Mouse (Mus musculus): ENCODE data around the gene Caskin2. TPM values are rescaled to one million over a fixed set of nuclear protein-coding genes. Genes with fewer than 3 reads are reported as not detected.
A peak's percentile ranks its signal among the peaks of the same experiment; 100 is the strongest.

Caskin2 gene
- polyA plus RNA-seq, 1 experiment = not detected

- Histone ChIP-seq H3K4me1 (ENCODE audit: control insufficient read depth, insufficient read depth, low read length) (peaks cover 44% of the 10 kb centered on the region), H3K4me3 (ENCODE audit: insufficient read depth, low read depth, low read length) (no peak overlapping the region), H3K27ac (ENCODE audit: insufficient read depth, low read depth, low read length) (no peak overlapping the region)
- 92% methylated on average over 17 of the region's 17 CpGs for WGBS
- no peak for TF ChIP-seq CTCF (IDR thresholded peaks at IDR 0.05; ENCODE audit: insufficient read depth, low read depth, low read length)
- TF ChIP-seq POLR2A (IDR thresholded peaks at IDR 0.05; ENCODE audit: insufficient read depth, low read depth, low read length) = no peak
These were observed 35.7 kb downstream of the Caskin2 start for GRCm38 (mm10) chr11:115777487-115778335.

GRCm38 (mm10) chr11:115776954-115777353 is 36.5 kb downstream of the Caskin2 start:
- 76% methylated on average over 9 of the region's 9 CpGs for whole genome bisulfite sequencing
- TF ChIP-seq POLR2A (IDR thresholded peaks at IDR 0.05; ENCODE audit: insufficient read depth, low read depth, low read length) = no peak
- no peak for TF ChIP-seq CTCF (IDR thresholded peaks at IDR 0.05; ENCODE audit: insufficient read depth, low read depth, low read length)
- Histone ChIP-seq H3K4me3 (ENCODE audit: insufficient read depth, low read depth, low read length) (no peak overlapping the region), H3K27ac (ENCODE audit: insufficient read depth, low read depth, low read length) (no peak overlapping the region), H3K4me1 (ENCODE audit: control insufficient read depth, insufficient read depth, low read length) (peaks cover 41% of the 10 kb centered on the region)

GRCm38 (mm10) chr11:115775821-115776665 is 37.4 kb downstream of the Caskin2 start:
- 63% methylated on average over 18 of the region's 18 CpGs for WGBS
- TF ChIP-seq CTCF (IDR thresholded peaks at IDR 0.05; ENCODE audit: insufficient read depth, low read depth, low read length) (no peak), POLR2A (IDR thresholded peaks at IDR 0.05; ENCODE audit: insufficient read depth, low read depth, low read length) (no peak)
- Histone ChIP-seq H3K4me3 (ENCODE audit: insufficient read depth, low read depth, low read length) (no peak overlapping the region), H3K4me1 (ENCODE audit: control insufficient read depth, insufficient read depth, low read length) (peaks cover 34% of the 10 kb centered on the region), H3K27ac (ENCODE audit: insufficient read depth, low read depth, low read length) (no peak overlapping the region)

- no peak overlapping the region for H3K4me3 ChIP-seq (ENCODE audit: insufficient read depth, low read depth, low read length)
- no peak for TF ChIP-seq CTCF (IDR thresholded peaks at IDR 0.05; ENCODE audit: insufficient read depth, low read depth, low read length)
- TF ChIP-seq POLR2A (IDR thresholded peaks at IDR 0.05; ENCODE audit: insufficient read depth, low read depth, low read length) = no peak
- peaks cover 27% of the 10 kb centered on the region for H3K4me1 ChIP-seq (ENCODE audit: control insufficient read depth, insufficient read depth, low read length)
- no peak overlapping the region for H3K27ac ChIP-seq (ENCODE audit: insufficient read depth, low read depth, low read length)
- WGBS = 87% methylated on average over 4 of the region's 4 CpGs
These were observed 38.8 kb downstream of the Caskin2 start for GRCm38 (mm10) chr11:115774653-115775052.

- Histone ChIP-seq H3K27ac (ENCODE audit: insufficient read depth, low read depth, low read length) (no peak overlapping the region), H3K4me3 (ENCODE audit: insufficient read depth, low read depth, low read length) (no peak overlapping the region), H3K4me1 (ENCODE audit: control insufficient read depth, insufficient read depth, low read length) (peaks cover 8% of the 10 kb centered on the region)
- WGBS = 82% methylated on average over 3 of the region's 3 CpGs
- no peak for TF ChIP-seq CTCF (IDR thresholded peaks at IDR 0.05; ENCODE audit: insufficient read depth, low read depth, low read length)
- TF ChIP-seq POLR2A (IDR thresholded peaks at IDR 0.05; ENCODE audit: insufficient read depth, low read depth, low read length) = no peak
These were observed 44.5 kb downstream of the Caskin2 start for GRCm38 (mm10) chr11:115768896-115769295.

GRCm38 (mm10) chr11:115766981-115767380 is 46.5 kb downstream of the Caskin2 start:
- TF ChIP-seq POLR2A (IDR thresholded peaks at IDR 0.05; ENCODE audit: insufficient read depth, low read depth, low read length) (no peak), CTCF (IDR thresholded peaks at IDR 0.05; ENCODE audit: insufficient read depth, low read depth, low read length) (no peak)
- H3K4me3 ChIP-seq (ENCODE audit: insufficient read depth, low read depth, low read length) = no peak overlapping the region

GRCm38 (mm10) chr11:115766356-115766943 is 47.0 kb downstream of the Caskin2 start:
- no peak for TF ChIP-seq POLR2A (IDR thresholded peaks at IDR 0.05; ENCODE audit: insufficient read depth, low read depth, low read length)
- no peak for TF ChIP-seq CTCF (IDR thresholded peaks at IDR 0.05; ENCODE audit: insufficient read depth, low read depth, low read length)
- no peak overlapping the region for H3K27ac ChIP-seq (ENCODE audit: insufficient read depth, low read depth, low read length)
- peaks cover 8% of the 10 kb centered on the region for H3K4me1 ChIP-seq (ENCODE audit: control insufficient read depth, insufficient read depth, low read length)
- WGBS = 37% methylated on average over 13 of the region's 13 CpGs
- H3K4me3 ChIP-seq (ENCODE audit: insufficient read depth, low read depth, low read length) = peak overlapping the region; percentile 86

More at GRCm38 (mm10) chr11:115766981-115767380, 46.5 kb downstream of the Caskin2 start:
- WGBS = 69% methylated on average over 8 of the region's 8 CpGs
- peaks cover 8% of the 10 kb centered on the region for H3K4me1 ChIP-seq (ENCODE audit: control insufficient read depth, insufficient read depth, low read length)
- no peak overlapping the region for H3K27ac ChIP-seq (ENCODE audit: insufficient read depth, low read depth, low read length)

- under 1% methylated on average over 34 of the region's 34 CpGs for WGBS
- Histone ChIP-seq H3K4me3 (ENCODE audit: insufficient read depth, low read depth, low read length) (peak overlapping the region; percentile 86), H3K4me1 (ENCODE audit: control insufficient read depth, insufficient read depth, low read length) (peaks cover 8% of the 10 kb centered on the region), H3K27ac (ENCODE audit: insufficient read depth, low read depth, low read length) (peak overlapping the region; percentile 80)
- no peak for TF ChIP-seq CTCF (IDR thresholded peaks at IDR 0.05; ENCODE audit: insufficient read depth, low read depth, low read length)
- no peak for TF ChIP-seq POLR2A (IDR thresholded peaks at IDR 0.05; ENCODE audit: insufficient read depth, low read depth, low read length)
These were observed 47.8 kb downstream of the Caskin2 start for GRCm38 (mm10) chr11:115765607-115766141.

All from olfactory bulb, adult 2 months (tissue).